In the genomic region with DNA sequence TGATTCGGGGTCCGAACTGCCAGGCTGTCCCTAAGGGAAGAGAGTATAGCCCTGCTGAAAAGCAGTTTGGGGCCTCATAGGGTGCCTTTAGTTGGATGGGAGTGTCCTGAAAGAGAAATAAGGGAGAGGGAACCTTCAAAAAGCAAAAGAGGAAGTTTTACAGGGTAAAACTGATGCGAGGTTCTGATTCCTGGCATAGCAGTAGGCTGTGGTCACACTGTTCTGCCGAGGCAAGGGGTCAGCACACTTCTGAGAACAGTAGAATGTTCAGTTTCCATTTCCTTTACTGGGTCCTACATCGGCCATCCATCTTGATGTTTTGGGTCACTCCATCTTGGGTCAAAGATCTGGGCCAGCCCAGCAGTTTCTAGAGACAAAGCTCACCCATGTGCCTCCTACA, we compare ENCODE assay signal across 25 mouse cellular contexts. TPM values are rescaled to one million over a fixed set of nuclear protein-coding genes. Genes with fewer than 3 reads are reported as not detected.
DNase-seq lines count a peak whose midpoint lies in the region; ATAC-seq lines count a peak whose summit lies in the region.
"Had no signal": no experiment of that assay in that cellular context is flagged by ENCODE, and none has a peak within 500 bp of the region (broad histone marks: within the 10 kb centered on the region; RNA-seq: fewer than 3 reads in every experiment).

No protein-coding gene starts in this region.

- H3K9ac ChIP-seq in heart, embryonic 11.5 days (ENCODE audit: low read depth, low read length) = no peak overlapping the region
- no peak overlapping the region for H3K9ac ChIP-seq in forebrain, embryonic 13.5 days
- H3K9ac ChIP-seq: embryonic facial prominence, embryonic 12.5 days had no signal

- WGBS in heart, embryonic 11.5 days (ENCODE audit: insufficient replicate concordance) = 84% methylated on average over 5 of the region's 5 CpGs
- WGBS in forebrain, embryonic 13.5 days = 87% methylated on average over 5 of the region's 5 CpGs

- H3K4me1 ChIP-seq in heart, embryonic 11.5 days (ENCODE audit: control insufficient read depth, insufficient read depth, low read length) = peaks cover 2% of the 10 kb centered on the region; the same call in 1 of the 2 replicates
- H3K4me1 ChIP-seq in forebrain, embryonic 13.5 days = no peaks in the 10 kb centered on the region

- no peaks in the 10 kb centered on the region for H3K36me3 ChIP-seq in heart, embryonic 11.5 days (ENCODE audit: control insufficient read depth, insufficient read depth, low read length)
- no peaks in the 10 kb centered on the region for H3K36me3 ChIP-seq in forebrain, embryonic 13.5 days (ENCODE audit: poor library complexity, severe bottlenecking)
- H3K36me3 ChIP-seq: embryonic facial prominence, embryonic 10.5 days; embryonic facial prominence, embryonic 12.5 days; G1E had no signal

- no peaks in the 10 kb centered on the region for H3K9me3 ChIP-seq in heart, embryonic 11.5 days (replicated peaks; ENCODE audit: control insufficient read depth, low read length)
- H3K9me3 ChIP-seq in forebrain, embryonic 13.5 days (replicated peaks) = no peaks in the 10 kb centered on the region
- H3K9me3 ChIP-seq: embryonic facial prominence, embryonic 10.5 days; embryonic facial prominence, embryonic 12.5 days; G1E had no signal

- H3K27me3 ChIP-seq in heart, embryonic 11.5 days (ENCODE audit: control insufficient read depth, insufficient read depth, low read length) = no peaks in the 10 kb centered on the region
- H3K27me3 ChIP-seq in forebrain, embryonic 13.5 days = no peaks in the 10 kb centered on the region
- H3K27me3 ChIP-seq: CH12.LX; embryonic facial prominence, embryonic 12.5 days; Patski had no signal

- H3K27ac ChIP-seq in heart, embryonic 11.5 days (ENCODE audit: low read depth, low read length) = no peak overlapping the region
- no peak overlapping the region for H3K27ac ChIP-seq in forebrain, embryonic 13.5 days
- H3K27ac ChIP-seq: embryonic facial prominence, embryonic 10.5 days; embryonic facial prominence, embryonic 12.5 days had no signal

- no peak overlapping the region for H3K4me2 ChIP-seq in heart, embryonic 11.5 days
- no peak overlapping the region for H3K4me2 ChIP-seq in forebrain, embryonic 13.5 days
- H3K4me2 ChIP-seq: embryonic facial prominence, embryonic 12.5 days had no signal

- DNase-seq in heart, adult 11 months = peak; percentile 41
- DNase-seq in adrenal gland, postnatal 25 days = no peak
- DNase-seq: adrenal gland, adult 8-10 months; adrenal gland, postnatal 14 days; B cell, adult 2 months; cerebellum, adult 11 months; cerebellum, adult 18-20 months; cerebellum, adult 8-10 months; cerebellum, adult 9-11 months; cerebellum, postnatal 14 days; cerebellum, postnatal 36 days had no signal

- H3K4me3 ChIP-seq in heart, embryonic 11.5 days (ENCODE audit: low read depth, low read length) = no peak overlapping the region
- no peak overlapping the region for H3K4me3 ChIP-seq in forebrain, embryonic 13.5 days
- H3K4me3 ChIP-seq: embryonic facial prominence, embryonic 10.5 days; embryonic facial prominence, embryonic 12.5 days had no signal

- ATAC-seq in heart, embryonic 11.5 days (replicated peaks; ENCODE audit: insufficient number of reproducible peaks, low FRiP score, low TSS enrichment) = no peak
- peak; percentile 79 for ATAC-seq in common myeloid progenitor, adult 5-6 weeks (replicated peaks; ENCODE audit: low read depth, poor library complexity, severe bottlenecking)
- ATAC-seq in hematopoietic stem cell, adult 5-6 weeks (replicated peaks in 1 of 2; ENCODE audit: insufficient read depth in 1 of 2, low FRiP score in 2 of 2, low TSS enrichment in 1 of 2, low read depth in 1 of 2, poor library complexity in 2 of 2, severe bottlenecking in 2 of 2) = peak; percentile 57 to 68; a peak in 3 of 4 replicates
- peak; percentile 66 for ATAC-seq in megakaryocyte progenitor cell, adult 5-6 weeks (replicated peaks; ENCODE audit: poor library complexity)
- ATAC-seq in forebrain, embryonic 13.5 days = no peak
- ATAC-seq: activated CD4-positive, CD25-positive, alpha-beta regulatory T cell, adult 4 months; CD4-positive, CD25-positive, alpha-beta regulatory T cell, adult 4 months; forebrain, embryonic 14.5 days; forebrain, embryonic 16.5 days; Patski had no signal

RNA-seq across cellular contexts. Expression of gene Spon1, which starts 14.5 kb away (rescaled TPM):
- 79.7 and 100 TPM in 2 replicates for polyA plus RNA-seq in heart, embryonic 11.5 days (2014; fragmentation: Nextera tagmentation; extraction: Ambion mirVana)
- total RNA-seq in common myeloid progenitor, adult 5-6 weeks (2017) = not detected in 2 replicates
- total RNA-seq in hematopoietic stem cell, adult 5-6 weeks (2017) = 0.19 TPM in 1 of 2 replicates, not detected in the other
- total RNA-seq in megakaryocyte progenitor cell, adult 5-6 weeks (2015) = not detected in 2 replicates
- not detected in 2 replicates for total RNA-seq in megakaryocyte progenitor cell, adult 5-6 weeks (2017)
- 7.1 and 12.8 TPM in 2 replicates for polyA plus RNA-seq in forebrain, embryonic 13.5 days (2015; fragmentation: Nextera tagmentation; extraction: Ambion mirVana)
- 7.9 and 8.9 TPM in 2 replicates for total RNA-seq in adrenal gland, postnatal 25 days (2021)
- total RNA-seq: CH12.LX had no signal
- polyA plus RNA-seq: G1E had no signal

Comparison
In these comparisons a context has a peak if more than half of its experiments do, and no peak if none do; other contexts are left out.
1. ATAC-seq: peak in common myeloid progenitor, adult 5-6 weeks (single experiment), hematopoietic stem cell, adult 5-6 weeks (2 of 2) and megakaryocyte progenitor cell, adult 5-6 weeks (single experiment); none in heart, embryonic 11.5 days (single experiment) and forebrain, embryonic 13.5 days (single experiment).